Mouse (Mus musculus) erythroblast, embryonic 14.5 days (primary cell): ENCODE measurements around the gene Haus5. TPM values are rescaled to one million over a fixed set of nuclear protein-coding genes. Genes with fewer than 3 reads are reported as not detected.

Experiments used
- H3K27me3 ChIP-seq: 2 replicates; pipeline ENCODE4 v1.6.1; 2012; ENCODE audit warnings: inconsistent platforms; ENCODE audit not compliant: control insufficient read depth
- H3K36me3 ChIP-seq: 2 replicates; pipeline ENCODE4 v1.6.1; 2012; ENCODE audit warnings: mild to moderate bottlenecking, inconsistent platforms; ENCODE audit not compliant: control insufficient read depth
- H3K4me1 ChIP-seq: 2 replicates; pipeline ENCODE4 v1.6.1; 2012; ENCODE audit warnings: inconsistent platforms; ENCODE audit not compliant: control insufficient read depth
- H3K4me3 ChIP-seq: replicated peaks from 2 replicates; pipeline ENCODE3; 2012; ENCODE audit warnings: moderate library complexity, mild to moderate bottlenecking, inconsistent platforms
- H3K9me3 ChIP-seq: 2 replicates; pipeline ENCODE4 v1.6.1; 2012; ENCODE audit warnings: low read length, inconsistent platforms, mixed read lengths; ENCODE audit not compliant: control insufficient read depth
- GATA1 ChIP-seq: IDR thresholded peaks from 2 replicates; pipeline ENCODE4 v1.6.1; 2012; ENCODE audit warnings: low read length, inconsistent platforms, mixed read lengths
- TAL1 ChIP-seq: IDR thresholded peaks from 3 replicates; pipeline ENCODE4 v1.6.1; 2012; ENCODE audit warnings: low read length, inconsistent platforms, mixed read lengths
- polyA plus RNA-seq: library from polyadenylated mRNA; stranded (reverse); fragments of >175 nt; gene quantifications from 2 replicates; pipeline ENCODE4 v1.2.3, GENCODE M21; 2012

Gene Haus5
- polyA plus RNA-seq, 1 experiment = 2.9 TPM

DNA sequence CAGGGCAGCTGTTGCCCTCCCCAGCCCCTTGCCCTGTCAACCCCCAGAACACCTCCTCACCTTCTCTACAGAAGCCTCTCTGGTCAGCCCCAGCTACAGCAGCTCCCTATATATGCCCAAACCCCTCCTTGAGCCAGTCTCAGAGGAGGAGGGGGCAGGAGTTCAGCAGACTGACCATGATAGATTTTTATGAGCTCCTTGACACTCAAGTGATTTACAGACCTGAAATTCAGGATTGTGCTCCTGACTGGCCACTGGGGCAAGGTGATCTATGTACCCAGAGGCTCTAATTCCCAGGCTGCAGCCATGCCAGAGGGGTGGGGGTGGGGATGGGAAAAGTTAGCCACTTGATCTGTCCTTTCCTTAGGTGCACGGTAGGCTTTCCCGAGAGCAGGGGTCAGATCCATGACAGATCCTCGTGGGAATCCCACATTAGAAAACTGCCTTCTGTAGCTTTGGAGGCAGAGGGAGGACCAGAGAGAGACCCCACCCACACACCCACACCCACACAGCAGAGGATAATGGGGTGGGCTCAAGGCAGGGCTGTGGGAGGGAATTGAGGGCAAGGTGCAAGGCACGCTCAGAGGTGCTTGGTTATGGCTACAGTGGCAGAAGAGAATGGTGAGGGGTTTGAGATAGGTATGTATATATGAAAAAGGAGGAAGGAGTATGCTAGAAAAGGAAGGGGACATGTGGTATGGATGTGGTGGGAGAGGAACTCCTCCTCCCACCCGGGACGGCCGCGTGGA lies 52.0 kb downstream of the Haus5 start, which contains the start of gene Upk1a:
Upk1a (minus strand) TSS at position 194 of the 749 bp plus-strand sequence.
- peaks cover 20% of the 10 kb centered on the region for H3K36me3 ChIP-seq
- H3K4me1 ChIP-seq = peaks cover 15% of the 10 kb centered on the region
- H3K27me3 ChIP-seq = no peaks in the 10 kb centered on the region; the same call in 1 of the 2 replicates
- TF ChIP-seq GATA1 = no peak
- H3K4me3 ChIP-seq = no peak within 1 kb of the TSS
- no peaks in the 10 kb centered on the region for H3K9me3 ChIP-seq

DNA sequence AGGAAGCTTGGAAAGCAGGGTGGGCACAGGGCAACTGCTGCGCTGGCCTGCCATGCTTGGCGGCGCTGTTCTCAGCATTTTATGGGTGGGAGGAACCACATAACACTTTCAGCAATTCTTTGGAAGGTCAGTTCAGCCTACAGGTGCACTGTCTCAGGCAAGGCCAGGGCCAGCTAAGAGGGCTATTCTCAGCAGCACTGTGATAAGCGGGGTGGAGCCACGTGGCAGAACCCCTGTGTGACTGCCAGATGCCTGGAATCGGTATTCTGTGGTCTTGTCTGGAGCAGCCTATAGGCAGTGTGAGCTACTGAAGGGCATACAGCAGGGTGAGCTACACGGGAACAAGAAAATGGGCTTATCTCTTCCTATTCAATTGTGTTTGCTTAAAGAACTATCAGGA lies 54.8 kb downstream of the Haus5 start:
- Histone ChIP-seq H3K9me3 (no peaks in the 10 kb centered on the region), H3K36me3 (no peaks in the 10 kb centered on the region)
- no peak for TF ChIP-seq GATA1
- no peak for TF ChIP-seq TAL1

DNA sequence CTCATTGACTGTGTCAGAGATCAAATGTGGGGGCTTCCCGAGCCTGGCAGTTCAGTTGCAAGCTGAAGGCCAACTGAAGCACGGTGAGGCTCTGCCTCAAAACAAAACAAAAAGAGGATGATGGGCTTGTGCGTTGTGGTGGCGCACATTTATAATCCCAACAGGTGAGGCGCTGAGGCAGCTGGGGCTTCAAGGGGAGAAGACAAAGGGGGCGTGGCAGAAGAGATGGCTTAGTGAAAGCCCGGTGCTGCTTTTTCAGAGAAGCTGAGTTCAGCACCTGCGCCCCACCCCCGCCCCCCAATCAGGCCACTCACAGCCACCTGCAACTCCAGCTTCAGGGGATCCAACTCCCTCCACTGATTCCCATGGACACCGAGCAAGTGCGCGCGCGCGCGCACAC lies 56.3 kb downstream of the Haus5 start:
- no peaks in the 10 kb centered on the region for H3K36me3 ChIP-seq
- TF ChIP-seq GATA1 (no peak), TAL1 (no peak)
- H3K4me1 ChIP-seq = peaks cover 4% of the 10 kb centered on the region
- no peak overlapping the region for H3K4me3 ChIP-seq
- no peaks in the 10 kb centered on the region; the same call in 1 of the 2 replicates for H3K27me3 ChIP-seq
- no peaks in the 10 kb centered on the region for H3K9me3 ChIP-seq

More for the DNA sequence above, 54.8 kb downstream of the Haus5 start:
- no peak overlapping the region for H3K4me3 ChIP-seq
- peaks cover 8% of the 10 kb centered on the region for H3K4me1 ChIP-seq
- H3K27me3 ChIP-seq = no peaks in the 10 kb centered on the region; the same call in 1 of the 2 replicates

DNA sequence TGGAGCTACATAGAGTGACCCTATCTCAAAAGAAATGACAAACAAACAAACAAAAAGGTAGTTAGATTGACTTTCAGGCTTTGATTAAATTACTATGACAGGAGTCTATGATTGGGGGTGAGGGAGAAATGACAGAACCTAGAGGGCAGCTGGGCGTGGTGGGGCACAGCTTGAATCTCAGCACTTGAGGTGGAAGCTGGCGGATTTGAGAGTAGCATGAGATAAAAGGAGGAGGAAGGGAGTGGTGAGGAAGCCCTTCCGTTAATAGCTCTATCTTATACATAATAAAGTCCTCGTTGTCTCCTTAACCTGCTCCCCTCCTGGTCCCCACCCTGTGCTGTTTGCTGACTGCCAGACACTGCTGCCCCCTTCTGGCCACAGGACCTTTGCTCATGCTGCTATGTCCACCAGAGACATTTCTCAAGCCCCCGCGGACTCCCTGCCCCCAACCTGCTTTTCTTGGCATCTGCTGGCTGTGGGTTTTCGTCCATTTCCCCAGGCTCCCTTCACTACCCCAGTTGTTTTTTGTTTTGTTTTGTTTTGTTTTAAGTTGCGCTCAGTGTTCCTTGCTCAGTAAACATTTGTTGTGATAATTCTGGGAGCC lies 57.0 kb downstream of the Haus5 start:
- Histone ChIP-seq H3K9me3 (no peaks in the 10 kb centered on the region), H3K27me3 (no peaks in the 10 kb centered on the region; the same call in 1 of the 2 replicates), H3K4me3 (no peak overlapping the region), H3K36me3 (no peaks in the 10 kb centered on the region), H3K4me1 (peaks cover 2% of the 10 kb centered on the region)
- TF ChIP-seq GATA1 (no peak), TAL1 (no peak)

DNA sequence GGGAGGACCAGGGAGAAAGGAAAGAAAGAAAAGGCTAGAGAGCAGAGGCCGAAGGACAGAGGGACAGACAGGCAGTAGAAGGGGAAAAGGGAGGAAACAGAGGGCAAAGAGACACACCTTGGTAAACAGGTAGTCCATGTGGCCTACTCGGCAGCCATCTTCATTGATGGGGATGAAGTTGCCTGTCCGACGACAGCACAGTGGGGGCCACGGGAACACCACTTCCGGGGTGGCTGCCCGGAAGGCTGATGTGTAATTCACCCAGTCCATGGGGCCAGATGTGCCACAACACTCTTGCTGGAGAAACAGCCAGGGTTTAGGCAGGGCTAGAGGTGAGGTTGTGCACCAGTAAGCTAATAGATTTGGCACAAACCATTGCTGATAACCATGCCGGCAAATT lies 59.9 kb downstream of the Haus5 start:
- no peaks in the 10 kb centered on the region for H3K36me3 ChIP-seq
- TF ChIP-seq TAL1 = no peak
- TF ChIP-seq GATA1 = no peak

DNA sequence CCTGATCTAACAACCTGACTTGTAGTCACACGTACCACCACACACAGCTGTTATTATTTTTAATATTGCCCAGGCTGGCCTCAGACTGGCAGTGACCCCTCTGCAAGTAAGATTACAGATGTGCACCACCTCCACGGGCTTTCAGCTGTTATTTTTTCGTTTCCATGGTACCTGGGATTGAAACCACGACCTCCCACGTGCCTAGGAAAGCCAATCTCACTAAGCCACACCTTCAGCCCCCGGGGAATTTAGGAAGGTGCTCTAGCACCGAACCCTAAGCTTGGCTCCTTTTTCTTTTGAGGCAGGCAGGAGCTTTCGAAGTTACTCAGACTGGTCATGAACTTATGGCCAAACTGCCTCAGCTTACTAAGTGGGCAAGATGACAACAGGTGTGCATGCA lies 60.4 kb downstream of the Haus5 start:
- Histone ChIP-seq H3K9me3 (no peaks in the 10 kb centered on the region), H3K4me1 (peaks cover 18% of the 10 kb centered on the region), H3K27me3 (no peaks in the 10 kb centered on the region), H3K36me3 (no peaks in the 10 kb centered on the region), H3K4me3 (no peak overlapping the region)
- TF ChIP-seq GATA1 (no peak), TAL1 (no peak)

More for the DNA sequence above, 59.9 kb downstream of the Haus5 start:
- no peaks in the 10 kb centered on the region for H3K9me3 ChIP-seq
- peaks cover 14% of the 10 kb centered on the region for H3K4me1 ChIP-seq
- H3K4me3 ChIP-seq = no peak overlapping the region
- no peaks in the 10 kb centered on the region for H3K27me3 ChIP-seq

Other genes starting within 250 kb of the Haus5 start
- not detected in 2 replicates for gene Hcst, start 245.1 kb downstream of the Haus5 start, polyA plus RNA-seq
- gene Nfkbid, start 243.3 kb downstream of the Haus5 start, polyA plus RNA-seq = 0.23 and 0.30 TPM in 2 replicates
- 0.13 and 0.33 TPM in 2 replicates for gene Aplp1, start 219.5 kb downstream of the Haus5 start, polyA plus RNA-seq
- gene Kirrel2, start 207.3 kb downstream of the Haus5 start, polyA plus RNA-seq = 0.02 and 0.05 TPM in 2 replicates
- gene Nphs1, start 206.7 kb downstream of the Haus5 start, polyA plus RNA-seq = not detected in 2 replicates
- 0.11 and 0.36 TPM in 2 replicates for gene Prodh2, start 171.4 kb downstream of the Haus5 start, polyA plus RNA-seq
- gene Arhgap33, start 129.9 kb downstream of the Haus5 start, polyA plus RNA-seq = 11.7 and 13.0 TPM in 2 replicates
- 3.7 and 6.8 TPM in 2 replicates for gene Hspb6, start 112.8 kb downstream of the Haus5 start, polyA plus RNA-seq
- gene Proser3, start 112.7 kb downstream of the Haus5 start, polyA plus RNA-seq = 1.9 and 2.3 TPM in 2 replicates
- 14.5 and 17.0 TPM in 2 replicates for gene Lin37, start 105.2 kb downstream of the Haus5 start, polyA plus RNA-seq
- 5.6 and 7.7 TPM in 2 replicates for gene U2af1l4, start 101.7 kb downstream of the Haus5 start, polyA plus RNA-seq
- gene Gm49396, start 101.7 kb downstream of the Haus5 start, polyA plus RNA-seq = 0.15 and 0.18 TPM in 2 replicates
- 8.0 and 8.9 TPM in 2 replicates for gene Psenen, start 101.4 kb downstream of the Haus5 start, polyA plus RNA-seq
- gene Igflr1, start 99.6 kb downstream of the Haus5 start, polyA plus RNA-seq = 0.61 and 1.5 TPM in 2 replicates
- gene Kmt2b, start 76.3 kb downstream of the Haus5 start, polyA plus RNA-seq = 5.2 and 6.8 TPM in 2 replicates
- gene Zbtb32, start 66.1 kb downstream of the Haus5 start, polyA plus RNA-seq = 0.07 and 0.20 TPM in 2 replicates
- 0.10 and 0.14 TPM in 2 replicates for gene Upk1a, start 52.1 kb downstream of the Haus5 start, polyA plus RNA-seq
- gene Cox6b1, start 38.8 kb downstream of the Haus5 start, polyA plus RNA-seq = 15.7 and 23.9 TPM in 2 replicates
- not detected in 2 replicates for gene Etv2, start 29.1 kb downstream of the Haus5 start, polyA plus RNA-seq
- 22.7 and 23.2 TPM in 2 replicates for gene Rbm42, start 14.7 kb downstream of the Haus5 start, polyA plus RNA-seq
- not detected in 2 replicates for gene Pmis2, start 6.6 kb upstream of the Haus5 start, polyA plus RNA-seq
- gene 2200002J24Rik, start 33.9 kb upstream of the Haus5 start, polyA plus RNA-seq = not detected in 2 replicates
- not detected in 2 replicates for gene Atp4a, start 47.2 kb upstream of the Haus5 start, polyA plus RNA-seq
- 1.3 and 1.6 TPM in 2 replicates for gene Tmem147, start 64.5 kb upstream of the Haus5 start, polyA plus RNA-seq
- gene Gapdhs, start 78.7 kb upstream of the Haus5 start, polyA plus RNA-seq = not detected in 2 replicates
- 0.15 TPM in 1 of 2 replicates, not detected in the other for gene Sbsn, start 86.5 kb upstream of the Haus5 start, polyA plus RNA-seq
- gene Dmkn, start 98.8 kb upstream of the Haus5 start, polyA plus RNA-seq = not detected in 2 replicates
- not detected in 2 replicates for gene Krtdap, start 122.9 kb upstream of the Haus5 start, polyA plus RNA-seq
- gene Ffar2, start 158.8 kb upstream of the Haus5 start, polyA plus RNA-seq = 0.08 TPM in 1 of 2 replicates, not detected in the other
- 0.02 TPM in 1 of 2 replicates, not detected in the other for gene Ffar3, start 191.2 kb upstream of the Haus5 start, polyA plus RNA-seq
- gene Ffar1, start 196.6 kb upstream of the Haus5 start, polyA plus RNA-seq = not detected in 2 replicates
- not detected in 2 replicates for gene Cd22, start 215.3 kb upstream of the Haus5 start, polyA plus RNA-seq
- 0.03 TPM in 1 of 2 replicates, not detected in the other for gene Mag, start 249.9 kb upstream of the Haus5 start, polyA plus RNA-seq